Mouse (Mus musculus): ENCODE measurements around the gene Dbi.

- TF ChIP-seq GATA1 (IDR thresholded peaks at IDR 0.05; ENCODE audit: low read length) (no peak), TAL1 (IDR thresholded peaks at IDR 0.05; ENCODE audit: low read length) (no peak)
Observed at GRCm38 (mm10) chr1:120124839-120125238, 4.0 kb upstream of the Dbi start.
